Mouse (Mus musculus) neural tube, embryonic 12.5 days (tissue): Measurements from ENCODE around the gene Dbndd2. TPM values are rescaled to one million over a fixed set of nuclear protein-coding genes. Genes with fewer than 3 reads are reported as not detected.

ENCODE experiments used
- ATAC-seq: fragments of 200-750 bp; cut with Nextera tagmentation; 2 replicates; pipeline ENCODE4 v1.8.0; 2017; ENCODE audit warnings: low read depth, mild to moderate bottlenecking, moderate TSS enrichment, moderate library complexity; ENCODE audit not compliant: low FRiP score
- H3K27ac ChIP-seq: fragments of 300-500 bp; sonication (generic); 2 replicates; pipeline ENCODE4 v1.5.1; 2016
- H3K27me3 ChIP-seq: fragments of 300-500 bp; sonication (generic); replicated peaks from 2 replicates; pipeline ENCODE4 v1.6.1; 2016; ENCODE audit warnings: mild to moderate bottlenecking
- H3K36me3 ChIP-seq: fragments of 300-500 bp; sonication (generic); 2 replicates; pipeline ENCODE4 v1.6.1; 2016; ENCODE audit warnings: mild to moderate bottlenecking
- H3K4me1 ChIP-seq: fragments of 300-500 bp; sonication (generic); 2 replicates; pipeline ENCODE4 v1.6.1; 2016
- H3K4me2 ChIP-seq: fragments of 300-500 bp; sonication (generic); replicated peaks from 2 replicates; pipeline ENCODE4 v1.6.1; 2016; ENCODE audit warnings: mild to moderate bottlenecking
- H3K4me3 ChIP-seq: fragments of 300-500 bp; sonication (generic); 2 replicates; pipeline ENCODE4 v1.5.1; 2016
- H3K9ac ChIP-seq: fragments of 300-500 bp; sonication (generic); 2 replicates; pipeline ENCODE4 v1.6.1; 2016; ENCODE audit warnings: mild to moderate bottlenecking
- H3K9me3 ChIP-seq: fragments of 300-500 bp; sonication (generic); 2 replicates; pipeline ENCODE4 v1.6.1; 2016; ENCODE audit warnings: mild to moderate bottlenecking
- WGBS: fragments of 180-500 bp; shearing (Covaris S2); methylation state at CpG from one replicate; pipeline ENCODE4 v1.1.7; 2016; 5-methylcytosine and 5-hydroxymethylcytosine counted together
- polyA plus RNA-seq: library from polyadenylated mRNA; unstranded; fragments of >200 nt; fragmentation: Nextera tagmentation; extraction: Ambion mirVana; gene quantifications from 2 replicates; pipeline ENCODE4 v1.2.1, GENCODE M21; 2016

The Dbndd2 gene
- polyA plus RNA-seq, 1 experiment from 2014 or later: 7.0 TPM

DNA sequence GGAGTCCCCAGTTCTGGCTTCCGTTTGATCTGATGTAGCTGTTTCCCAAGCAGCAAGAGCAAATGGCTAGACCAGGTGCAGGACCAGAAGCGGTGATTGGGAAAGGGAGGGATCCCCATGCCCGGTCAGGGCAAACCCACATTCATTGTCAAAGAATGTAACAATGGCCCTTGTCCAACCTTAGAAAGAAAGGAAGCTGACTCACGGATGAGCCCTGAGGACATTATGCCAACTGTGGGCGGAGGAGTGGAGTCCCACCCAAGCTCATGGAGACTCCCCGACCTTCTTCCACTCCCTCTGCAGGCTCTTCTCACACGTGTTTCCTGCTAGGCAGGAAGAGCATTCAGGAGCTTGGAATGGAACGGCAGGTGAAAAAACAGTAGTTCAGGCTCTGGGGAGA, 27.5 kb downstream of the Dbndd2 start:
- no peak overlapping the region for H3K27ac ChIP-seq
- H3K27me3 ChIP-seq: no peaks in the 10 kb centered on the region
- no peaks in the 10 kb centered on the region for H3K9me3 ChIP-seq
- H3K9ac ChIP-seq: no peak overlapping the region
- no peaks in the 10 kb centered on the region; the same call in 1 of the 2 replicates for H3K36me3 ChIP-seq
- no peak for ATAC-seq
- H3K4me1 ChIP-seq: no peaks in the 10 kb centered on the region
- H3K4me2 ChIP-seq: no peak overlapping the region
- no peak overlapping the region for H3K4me3 ChIP-seq
- 79% methylated on average over 8 of the region's 8 CpGs for WGBS

GRCm38 (mm10) chr2:164514916-164515315, 29.0 kb downstream of the Dbndd2 start:
- WGBS: 80% methylated on average over 3 of the region's 3 CpGs
- Histone ChIP-seq H3K27ac (no peak overlapping the region), H3K9ac (no peak overlapping the region), H3K4me3 (no peak overlapping the region), H3K4me1 (no peaks in the 10 kb centered on the region), H3K9me3 (no peaks in the 10 kb centered on the region), H3K36me3 (no peaks in the 10 kb centered on the region), H3K4me2 (no peak overlapping the region), H3K27me3 (no peaks in the 10 kb centered on the region)
- no peak for ATAC-seq

- Histone ChIP-seq H3K9me3 (no peaks in the 10 kb centered on the region), H3K36me3 (no peaks in the 10 kb centered on the region), H3K9ac (no peak overlapping the region), H3K27ac (no peak overlapping the region), H3K4me3 (no peak overlapping the region), H3K4me2 (no peak overlapping the region), H3K27me3 (no peaks in the 10 kb centered on the region), H3K4me1 (no peaks in the 10 kb centered on the region)
- 76% methylated on average over 9 of the region's 9 CpGs for WGBS
- no peak for ATAC-seq
These were observed 30.0 kb downstream of the Dbndd2 start for GRCm38 (mm10) chr2:164515897-164516296.

- H3K4me1 ChIP-seq: no peaks in the 10 kb centered on the region
- WGBS: 89% methylated on average over 11 of the region's 11 CpGs
- no peak for ATAC-seq
- no peaks in the 10 kb centered on the region for H3K9me3 ChIP-seq
- no peak overlapping the region for H3K9ac ChIP-seq
- no peaks in the 10 kb centered on the region for H3K36me3 ChIP-seq
- H3K27ac ChIP-seq: no peak overlapping the region
- H3K4me2 ChIP-seq: no peak overlapping the region
- 0 out of 2 replicates have a peak, but pooled peaks cover 1% of the 10 kb centered on the region for H3K27me3 ChIP-seq
- no peak overlapping the region for H3K4me3 ChIP-seq
These were observed 30.7 kb downstream of the Dbndd2 start for GRCm38 (mm10) chr2:164516592-164516991.

GRCm38 (mm10) chr2:164517485-164518221, 31.7 kb downstream of the Dbndd2 start:
- no peak overlapping the region for H3K4me2 ChIP-seq
- H3K27me3 ChIP-seq: peaks cover 7% of the 10 kb centered on the region; the same call in 1 of the 2 replicates
- H3K9me3 ChIP-seq: no peaks in the 10 kb centered on the region
- no peak overlapping the region for H3K27ac ChIP-seq
- no peak overlapping the region for H3K9ac ChIP-seq
- ATAC-seq: no peak
- 31% methylated on average over 10 of the region's 10 CpGs for WGBS
- H3K4me1 ChIP-seq: no peaks in the 10 kb centered on the region
- H3K4me3 ChIP-seq: no peak overlapping the region
- no peaks in the 10 kb centered on the region for H3K36me3 ChIP-seq

DNA sequence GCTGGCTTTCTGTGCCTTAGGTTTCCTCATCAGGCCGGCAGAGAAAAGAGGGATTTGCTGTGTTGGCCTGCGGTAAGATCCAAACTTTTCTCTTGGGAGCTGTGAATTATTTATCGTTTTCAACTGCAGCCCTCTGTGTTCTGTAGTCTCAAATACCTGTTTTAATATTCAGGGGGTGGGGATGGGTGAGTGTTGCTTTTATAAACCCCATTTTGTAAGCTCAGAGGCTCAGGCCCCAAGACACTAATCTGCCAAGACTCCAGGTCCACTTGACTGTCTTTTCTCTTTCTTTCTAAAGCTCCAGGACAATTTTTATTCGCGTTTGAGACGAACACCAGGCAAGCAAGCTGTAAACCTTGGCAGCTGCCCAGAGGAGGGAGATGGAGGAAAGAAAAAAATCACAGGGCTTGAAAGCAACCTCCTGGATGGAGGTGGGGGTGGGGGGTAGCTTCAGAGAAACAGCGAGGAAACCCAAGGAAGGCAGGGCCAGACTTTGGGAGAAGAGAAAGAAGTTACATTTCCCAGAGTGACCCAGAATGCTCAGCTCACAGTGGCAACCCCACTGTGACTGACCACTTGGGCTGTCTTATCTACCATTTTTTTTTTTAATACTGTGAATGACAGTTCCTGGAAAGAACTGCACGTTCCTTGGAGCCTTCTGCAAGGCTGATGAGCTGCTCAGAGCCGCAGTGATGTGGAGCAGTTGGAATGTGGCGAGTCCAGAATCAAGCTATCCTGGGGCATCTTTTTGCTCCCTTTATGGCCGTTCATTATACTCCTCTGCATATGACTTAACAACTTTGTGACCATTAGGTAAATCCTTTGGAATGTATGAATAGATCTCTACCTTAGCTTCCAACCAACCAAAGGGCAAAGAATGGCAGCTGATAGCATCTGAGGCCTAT, 32.6 kb downstream of the Dbndd2 start:
- no peak for ATAC-seq
- H3K4me3 ChIP-seq: no peak overlapping the region
- WGBS: 65% methylated on average over 11 of the region's 11 CpGs

GRCm38 (mm10) chr2:164519171-164519526, 33.2 kb downstream of the Dbndd2 start:
- no peak overlapping the region for H3K9ac ChIP-seq
- no peak overlapping the region for H3K27ac ChIP-seq
- WGBS: 45% methylated on average over 6 of the region's 6 CpGs
- ATAC-seq: no peak
- no peak overlapping the region for H3K4me3 ChIP-seq
- no peaks in the 10 kb centered on the region for H3K9me3 ChIP-seq
- no peak overlapping the region for H3K4me2 ChIP-seq
- no peaks in the 10 kb centered on the region for H3K4me1 ChIP-seq
- no peaks in the 10 kb centered on the region for H3K36me3 ChIP-seq
- H3K27me3 ChIP-seq: peaks cover 7% of the 10 kb centered on the region; the same call in 1 of the 2 replicates

More for the DNA sequence above, 32.6 kb downstream of the Dbndd2 start:
- no peak overlapping the region for H3K4me2 ChIP-seq
- no peaks in the 10 kb centered on the region for H3K9me3 ChIP-seq
- H3K27ac ChIP-seq: no peak overlapping the region
- no peak overlapping the region for H3K9ac ChIP-seq
- H3K36me3 ChIP-seq: no peaks in the 10 kb centered on the region
- H3K4me1 ChIP-seq: no peaks in the 10 kb centered on the region
- peaks cover 7% of the 10 kb centered on the region; the same call in 1 of the 2 replicates for H3K27me3 ChIP-seq

- Histone ChIP-seq H3K9me3 (no peaks in the 10 kb centered on the region), H3K4me1 (no peaks in the 10 kb centered on the region), H3K36me3 (no peaks in the 10 kb centered on the region), H3K4me3 (no peak overlapping the region), H3K27me3 (peaks cover 7% of the 10 kb centered on the region; the same call in 1 of the 2 replicates), H3K27ac (no peak overlapping the region), H3K4me2 (no peak overlapping the region), H3K9ac (no peak overlapping the region)
- ATAC-seq: no peak
- 6% methylated on average over 3 of the region's 3 CpGs for WGBS
These were observed 34.9 kb downstream of the Dbndd2 start for GRCm38 (mm10) chr2:164520782-164521181.

DNA sequence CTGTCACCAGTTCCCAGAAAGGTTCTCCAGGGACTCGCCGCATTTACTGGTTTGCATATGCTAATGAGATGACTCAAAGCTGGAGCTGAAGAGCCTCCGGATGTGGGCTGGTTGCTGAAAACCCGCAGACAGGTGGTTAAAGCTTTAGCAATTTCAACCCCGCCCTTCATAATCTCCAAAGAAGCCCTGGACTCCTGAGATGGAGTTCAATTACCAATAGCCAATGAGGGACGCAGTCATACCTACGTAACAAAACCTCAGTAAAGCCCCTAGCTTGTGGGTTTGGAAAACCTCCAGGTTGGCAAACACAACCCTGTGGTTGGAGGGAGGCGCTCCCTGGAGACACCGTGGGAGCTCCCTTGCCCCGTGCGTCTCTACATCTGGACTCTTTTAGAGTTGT, 35.9 kb downstream of the Dbndd2 start:
- H3K4me2 ChIP-seq: no peak overlapping the region
- no peak for ATAC-seq
- H3K9me3 ChIP-seq: peaks cover 4% of the 10 kb centered on the region; the same call in 1 of the 2 replicates
- H3K27ac ChIP-seq: no peak overlapping the region
- no peak overlapping the region for H3K9ac ChIP-seq
- H3K36me3 ChIP-seq: no peaks in the 10 kb centered on the region
- no peaks in the 10 kb centered on the region for H3K4me1 ChIP-seq
- 18% methylated on average over 11 of the region's 11 CpGs for WGBS
- H3K27me3 ChIP-seq: peaks cover 7% of the 10 kb centered on the region; the same call in 1 of the 2 replicates
- no peak overlapping the region for H3K4me3 ChIP-seq

GRCm38 (mm10) chr2:164522280-164522679, 36.4 kb downstream of the Dbndd2 start:
- Histone ChIP-seq H3K27me3 (peaks cover 7% of the 10 kb centered on the region; the same call in 1 of the 2 replicates), H3K36me3 (no peaks in the 10 kb centered on the region), H3K9ac (no peak overlapping the region), H3K4me3 (no peak overlapping the region), H3K4me1 (no peaks in the 10 kb centered on the region), H3K27ac (no peak overlapping the region), H3K4me2 (no peak overlapping the region), H3K9me3 (peaks cover 7% of the 10 kb centered on the region; the same call in 1 of the 2 replicates)
- no peak for ATAC-seq
- WGBS: 39% methylated on average over 8 of the region's 8 CpGs

DNA sequence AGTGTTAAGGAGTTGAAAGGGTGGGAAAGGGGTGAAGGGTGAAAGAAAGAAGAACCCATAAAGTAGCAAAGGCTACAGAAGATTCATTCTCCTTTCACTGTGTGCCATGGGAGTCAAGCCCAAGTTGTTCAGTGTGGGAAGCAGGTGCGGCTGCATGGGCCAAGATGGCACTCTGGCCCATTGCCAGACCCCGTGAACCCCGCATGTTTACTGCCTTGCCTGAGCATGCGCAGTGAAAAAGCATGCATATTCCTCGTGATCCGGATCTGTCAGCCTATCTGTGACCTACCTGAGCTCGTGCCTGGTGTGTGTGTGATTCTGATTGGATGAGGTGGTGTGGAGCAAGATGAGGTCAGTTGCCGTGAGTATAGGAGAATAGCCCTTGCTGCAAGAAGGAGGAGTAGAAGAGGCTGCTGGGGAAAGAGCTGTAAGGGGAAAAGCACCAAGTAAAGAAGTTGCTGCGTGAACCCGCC, 37.4 kb downstream of the Dbndd2 start:
- Histone ChIP-seq H3K27me3 (peaks cover 7% of the 10 kb centered on the region; the same call in 1 of the 2 replicates), H3K9ac (no peak overlapping the region), H3K9me3 (peaks cover 7% of the 10 kb centered on the region; the same call in 1 of the 2 replicates), H3K4me1 (no peaks in the 10 kb centered on the region), H3K27ac (no peak overlapping the region), H3K4me2 (no peak overlapping the region), H3K4me3 (no peak overlapping the region), H3K36me3 (no peaks in the 10 kb centered on the region)
- ATAC-seq: no peak
- 82% methylated on average over 10 of the region's 10 CpGs for WGBS

- 70% methylated on average over 5 of the region's 5 CpGs for WGBS
- Histone ChIP-seq H3K27me3 (no peaks in the 10 kb centered on the region), H3K36me3 (no peaks in the 10 kb centered on the region), H3K9me3 (peaks cover 7% of the 10 kb centered on the region; the same call in 1 of the 2 replicates), H3K4me3 (no peak overlapping the region), H3K4me1 (no peaks in the 10 kb centered on the region), H3K4me2 (no peak overlapping the region), H3K9ac (no peak overlapping the region), H3K27ac (no peak overlapping the region)
- ATAC-seq: no peak
These were observed 42.7 kb downstream of the Dbndd2 start for GRCm38 (mm10) chr2:164528557-164528956.
